Mouse (Mus musculus) forelimb bud, embryonic 11.5 days (tissue): ENCODE results near the gene Dnaaf2.
"Not testable (repeated sequence)": the region's sequence is repeated elsewhere in the genome, so short reads cannot be mapped to it uniquely, and the experiment has no call there.

Experiments
- DNase-seq: peaks from one replicate; pipeline ENCODE4 v3.0.0-alpha.2; 2012; ENCODE audit warnings: low read depth, low spot score

Dnaaf2 gene

GRCm38 (mm10) chr12:69164904-69165303, 33.3 kb downstream of the Dnaaf2 start:
- DNase-seq: no peak

GRCm38 (mm10) chr12:69163586-69163985, 34.6 kb downstream of the Dnaaf2 start:
- not testable (repeated sequence) for DNase-seq

DNA sequence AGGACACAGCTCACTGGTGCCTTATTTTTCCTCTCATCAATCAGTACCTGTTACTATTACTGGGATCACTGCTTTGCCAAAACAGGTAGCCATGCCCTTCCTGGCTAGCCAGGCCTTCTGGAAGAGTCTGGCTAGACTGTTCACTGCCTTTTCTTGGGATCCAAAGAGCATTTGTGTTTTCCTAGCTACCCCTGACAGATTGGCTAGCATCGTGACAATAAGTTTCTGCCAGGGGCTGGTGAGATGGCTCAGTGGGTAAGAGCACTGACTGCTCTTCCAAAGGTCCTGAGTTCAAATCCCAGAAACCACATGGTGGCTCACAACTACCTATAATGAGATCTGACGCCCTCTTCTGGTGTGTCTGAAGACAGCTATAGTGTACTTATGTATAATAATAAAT, 37.6 kb downstream of the Dnaaf2 start:
- DNase-seq: not testable (repeated sequence)

GRCm38 (mm10) chr12:69159578-69159940, 38.7 kb downstream of the Dnaaf2 start:
- DNase-seq: peak; percentile 89

GRCm38 (mm10) chr12:69158765-69159577, 39.3 kb downstream of the Dnaaf2 start, which contains the start of gene Rps29:
Gene Rps29, minus strand, starts transcription at chr12:69159186.
- DNase-seq: peak; percentile 100

DNA sequence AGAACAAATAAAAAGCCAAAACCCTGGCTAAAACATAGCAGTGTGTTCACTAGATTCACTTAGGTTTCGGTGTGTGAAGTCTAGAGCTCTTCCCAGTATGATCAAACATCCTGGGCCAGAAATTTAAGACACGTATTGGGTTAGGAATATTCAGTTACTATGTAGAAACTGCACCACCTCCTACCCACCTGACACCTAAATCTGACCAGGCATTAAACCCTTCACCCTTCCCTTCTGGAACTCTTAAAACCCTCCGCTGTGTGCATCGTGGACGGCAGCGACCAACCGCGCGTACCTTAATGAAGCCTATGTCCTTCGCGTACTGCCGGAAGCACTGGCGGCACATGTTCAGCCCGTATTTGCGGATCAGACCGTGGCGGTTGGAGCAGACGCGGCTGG, 39.9 kb downstream of the Dnaaf2 start:
- DNase-seq: no peak

- no peak for DNase-seq
Measured at GRCm38 (mm10) chr12:69157107-69157506, 41.1 kb downstream of the Dnaaf2 start.

DNA sequence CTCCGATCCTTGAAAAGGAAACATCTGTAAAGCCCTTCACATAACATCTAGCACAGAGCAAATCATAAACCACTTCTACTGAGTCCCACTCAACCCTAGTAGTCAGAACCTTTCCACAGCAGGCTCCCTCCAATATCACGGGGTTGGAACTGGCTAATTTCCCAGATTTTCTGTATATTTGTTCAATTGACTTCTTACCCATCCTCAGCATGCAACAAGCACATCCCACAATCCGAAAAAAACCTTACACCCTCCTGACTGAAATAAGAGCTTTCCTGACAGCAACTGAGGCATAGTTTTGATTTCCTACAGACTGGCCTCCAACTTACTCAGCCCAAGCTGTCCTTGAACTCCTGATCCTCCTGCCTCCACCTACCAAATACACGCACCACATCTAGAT, 41.8 kb downstream of the Dnaaf2 start:
- no peak for DNase-seq

DNA sequence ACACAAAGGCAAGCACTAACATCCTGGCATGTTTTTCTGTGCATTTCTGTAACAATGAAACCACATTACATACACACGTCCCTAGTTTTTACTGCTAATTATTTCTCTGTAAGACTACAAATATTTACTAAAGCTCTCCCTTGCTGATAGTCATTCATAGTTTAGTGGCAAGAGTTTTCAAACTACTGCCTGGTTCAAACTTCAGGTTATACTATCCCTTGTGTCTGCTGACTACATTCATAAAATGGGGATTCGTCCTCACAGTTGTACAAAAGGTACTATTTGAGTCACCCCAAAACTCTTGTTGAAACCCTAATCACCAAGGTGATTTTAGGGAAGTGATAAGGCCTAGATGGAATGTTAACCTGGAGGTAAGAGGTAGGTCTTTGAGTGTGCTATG, 42.3 kb downstream of the Dnaaf2 start:
- DNase-seq: no peak

DNA sequence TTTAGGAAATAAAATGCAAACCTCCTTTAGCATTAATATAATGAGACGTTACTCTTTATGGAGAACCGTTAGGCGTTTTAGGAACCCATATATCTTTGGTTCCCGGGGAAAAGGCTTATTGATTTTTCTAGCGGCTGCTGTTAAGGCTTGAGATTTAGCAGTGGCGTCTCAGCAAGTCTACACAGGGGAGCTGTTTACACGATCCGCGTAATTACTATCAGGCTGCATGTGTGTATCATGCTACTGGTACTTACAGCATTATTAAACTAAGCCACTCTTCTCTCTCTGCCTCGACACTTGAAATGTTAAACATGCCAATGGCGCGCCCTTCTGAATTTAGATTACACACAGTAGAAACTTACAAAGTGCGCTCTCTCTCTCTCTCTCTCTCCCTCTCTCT, 48.2 kb downstream of the Dnaaf2 start:
- DNase-seq: no peak

GRCm38 (mm10) chr12:69147166-69147735, 51.0 kb downstream of the Dnaaf2 start:
- DNase-seq: no peak

GRCm38 (mm10) chr12:69143460-69143859, 54.8 kb downstream of the Dnaaf2 start:
- no peak for DNase-seq

- DNase-seq: no peak
Measured at GRCm38 (mm10) chr12:69139841-69140240, 58.4 kb downstream of the Dnaaf2 start.

GRCm38 (mm10) chr12:69139201-69139600, 59.0 kb downstream of the Dnaaf2 start:
- no peak for DNase-seq
